Mouse (Mus musculus): Measurements from ENCODE around the gene Cdca7l.

DNA sequence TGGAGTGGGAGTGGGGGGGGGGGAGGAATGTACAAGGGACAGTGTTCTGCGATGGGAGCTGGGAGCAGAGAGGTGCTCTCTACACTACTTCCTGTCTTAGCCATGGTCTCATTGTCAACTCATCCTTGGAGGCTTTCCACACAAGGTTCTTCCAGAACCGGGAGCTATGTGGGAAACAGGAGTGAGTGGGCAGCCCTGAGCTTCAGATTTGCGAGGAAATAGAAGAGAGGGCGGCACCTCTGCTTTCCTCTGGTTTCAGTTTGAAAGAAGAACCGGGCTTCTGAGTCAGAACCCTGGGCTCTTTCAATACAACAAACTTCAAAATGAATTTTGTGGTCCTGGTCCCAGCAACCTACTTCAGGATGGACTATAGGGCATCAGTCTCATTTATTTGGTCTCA lies 43.7 kb upstream of the Cdca7l start:
- no peak for TF ChIP-seq EP300 (IDR thresholded peaks at IDR 0.05; ENCODE audit: low read length)
- no peak for TF ChIP-seq POLR2A (IDR thresholded peaks at IDR 0.05; ENCODE audit: low read depth, low read length)
- TF ChIP-seq CTCF (conservative IDR thresholded peaks at IDR 0.05 in 1 of 2, IDR thresholded peaks at IDR 0.05 in 1 of 2; ENCODE audit: low read depth in 2 of 2, low read length in 2 of 2) = no peak
- no peak for TF ChIP-seq ZNF384 (IDR thresholded peaks at IDR 0.05; ENCODE audit: low read depth, low read length)
- TF ChIP-seq HCFC1 (IDR thresholded peaks at IDR 0.05; ENCODE audit: low read depth, low read length) = no peak
- no peak for TF ChIP-seq CHD1 (IDR thresholded peaks at IDR 0.05; ENCODE audit: low read depth, low read length)
- no peak for TF ChIP-seq POLR2AphosphoS2 (IDR thresholded peaks at IDR 0.05; ENCODE audit: low read depth, low read length)
